Mouse (Mus musculus): ENCODE results near the gene Ptprj. TPM values are rescaled to one million over a fixed set of nuclear protein-coding genes. Genes with fewer than 3 reads are reported as not detected.

The Ptprj gene
- polyA plus RNA-seq, 1 experiment from 2014 or later: 1.1 TPM

DNA sequence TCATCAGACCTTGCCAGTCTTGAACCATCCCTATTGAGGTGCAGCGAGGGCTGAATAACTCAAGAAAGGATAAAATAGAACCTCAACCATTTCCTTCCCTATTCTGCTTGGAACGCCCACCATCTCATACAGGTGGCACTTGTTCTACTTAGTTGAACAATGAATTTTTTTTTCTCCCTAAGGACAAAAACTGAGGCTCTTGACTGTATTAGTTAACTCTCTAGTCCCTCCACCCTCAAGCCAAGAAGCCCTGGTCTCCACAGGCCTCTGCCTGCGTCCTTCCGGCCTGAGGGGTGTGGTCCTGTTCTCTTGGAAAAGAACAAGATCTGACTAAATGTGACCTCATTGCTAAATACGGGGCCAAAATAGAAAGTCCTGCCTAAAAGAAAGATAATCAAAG, 48.4 kb downstream of the Ptprj start:
- Histone ChIP-seq H3K27me3 (ENCODE audit: control insufficient read depth, insufficient read depth, low read length) (no peaks in the 10 kb centered on the region), H3K9me3 (replicated peaks; ENCODE audit: control insufficient read depth, low read length) (no peaks in the 10 kb centered on the region), H3K9ac (ENCODE audit: low read length) (no peak overlapping the region), H3K27ac (ENCODE audit: low read length) (no peak overlapping the region), H3K4me2 (ENCODE audit: low read depth, low read length) (no peak overlapping the region), H3K4me3 (ENCODE audit: low read length) (no peak overlapping the region), H3K36me3 (ENCODE audit: control insufficient read depth, insufficient read depth) (no peaks in the 10 kb centered on the region), H3K4me1 (ENCODE audit: control insufficient read depth, insufficient read depth, low read length) (no peaks in the 10 kb centered on the region)
- ATAC-seq (replicated peaks; ENCODE audit: extremely low read depth, insufficient read depth, low FRiP score): no peak
- 79% methylated on average over 5 of the region's 5 CpGs for WGBS

DNA sequence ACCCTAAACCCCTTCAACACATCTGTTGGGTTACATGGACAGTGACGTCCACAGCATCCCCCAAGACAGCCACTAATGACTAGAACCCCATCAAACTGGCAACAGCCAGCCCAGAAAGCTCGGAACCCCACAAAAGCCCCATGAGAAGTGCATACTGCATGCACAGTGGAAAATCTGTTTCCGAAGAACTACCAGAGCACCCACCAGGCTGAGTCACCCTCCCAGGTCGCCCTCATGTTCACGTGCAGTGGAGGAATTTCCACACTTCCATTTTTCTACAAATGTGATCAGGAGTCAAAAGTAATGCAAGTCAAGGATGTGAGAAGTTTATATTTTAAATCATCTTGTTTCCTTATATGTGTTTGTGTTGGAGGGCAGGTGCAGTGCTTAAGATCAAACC, 52.3 kb downstream of the Ptprj start:
- Histone ChIP-seq H3K36me3 (ENCODE audit: control insufficient read depth, insufficient read depth) (no peaks in the 10 kb centered on the region), H3K4me1 (ENCODE audit: control insufficient read depth, insufficient read depth, low read length) (no peaks in the 10 kb centered on the region), H3K4me3 (ENCODE audit: low read length) (no peak overlapping the region), H3K9me3 (replicated peaks; ENCODE audit: control insufficient read depth, low read length) (no peaks in the 10 kb centered on the region), H3K27me3 (ENCODE audit: control insufficient read depth, insufficient read depth, low read length) (no peaks in the 10 kb centered on the region), H3K9ac (ENCODE audit: low read length) (no peak overlapping the region), H3K27ac (ENCODE audit: low read length) (no peak overlapping the region), H3K4me2 (ENCODE audit: low read depth, low read length) (no peak overlapping the region)
- 84% methylated on average over 5 of the region's 5 CpGs for WGBS
- ATAC-seq (replicated peaks; ENCODE audit: extremely low read depth, insufficient read depth, low FRiP score): no peak

DNA sequence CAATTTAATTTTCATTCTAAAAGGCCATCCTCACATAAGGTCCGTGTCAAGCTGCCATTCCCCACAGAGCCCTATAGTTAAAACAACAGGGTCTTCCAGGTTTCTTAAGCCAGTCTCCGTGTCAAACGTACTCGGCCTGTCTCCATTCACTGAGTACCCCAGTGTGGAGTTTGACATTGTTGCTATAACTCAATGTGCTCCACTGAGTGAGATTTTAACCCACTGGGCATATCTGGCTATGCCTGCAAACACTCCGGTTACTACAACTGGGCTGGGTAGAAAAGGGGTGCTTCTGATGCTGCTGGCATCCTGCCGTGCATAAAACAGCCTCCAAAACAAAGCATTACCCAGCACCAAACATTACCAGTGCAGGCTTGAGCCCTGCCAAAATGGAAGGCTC, 53.5 kb downstream of the Ptprj start:
- Histone ChIP-seq H3K4me2 (ENCODE audit: low read depth, low read length) (no peak overlapping the region; the same call in 1 of the 2 replicates), H3K27ac (ENCODE audit: low read length) (peak overlapping the region; percentile 31), H3K36me3 (ENCODE audit: control insufficient read depth, insufficient read depth) (no peaks in the 10 kb centered on the region), H3K4me1 (ENCODE audit: control insufficient read depth, insufficient read depth, low read length) (no peaks in the 10 kb centered on the region), H3K27me3 (ENCODE audit: control insufficient read depth, insufficient read depth, low read length) (no peaks in the 10 kb centered on the region), H3K9ac (ENCODE audit: low read length) (peak overlapping the region; percentile 26; the same call in 1 of the 2 replicates), H3K9me3 (replicated peaks; ENCODE audit: control insufficient read depth, low read length) (no peaks in the 10 kb centered on the region), H3K4me3 (ENCODE audit: low read length) (no peak overlapping the region)
- WGBS: 69% methylated on average over 6 of the region's 6 CpGs
- ATAC-seq (replicated peaks; ENCODE audit: extremely low read depth, insufficient read depth, low FRiP score): no peak

DNA sequence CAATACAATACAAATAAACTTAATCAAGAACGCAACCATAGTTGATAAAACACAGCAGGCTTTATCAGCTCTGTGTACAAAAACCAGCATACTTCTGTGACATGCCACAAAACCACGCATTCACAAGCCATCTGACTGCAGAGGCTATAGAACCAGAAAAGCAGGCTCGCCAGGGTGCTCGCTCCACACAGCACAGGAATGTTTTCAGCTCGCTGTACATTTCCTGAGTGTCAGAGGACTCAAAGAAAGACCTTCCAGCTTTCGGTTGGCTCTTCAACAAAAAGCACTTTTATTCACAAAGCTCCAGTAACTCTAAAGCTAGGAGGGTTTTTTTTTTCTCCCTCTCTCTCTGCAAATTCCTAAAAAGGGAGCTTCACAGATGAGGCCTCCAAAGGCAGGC, 53.9 kb downstream of the Ptprj start:
- H3K9me3 ChIP-seq (replicated peaks; ENCODE audit: control insufficient read depth, low read length): no peaks in the 10 kb centered on the region
- no peak for ATAC-seq (replicated peaks; ENCODE audit: extremely low read depth, insufficient read depth, low FRiP score)
- no peaks in the 10 kb centered on the region for H3K27me3 ChIP-seq (ENCODE audit: control insufficient read depth, insufficient read depth, low read length)
- no peak overlapping the region; the same call in 1 of the 2 replicates for H3K4me2 ChIP-seq (ENCODE audit: low read depth, low read length)
- H3K4me3 ChIP-seq (ENCODE audit: low read length): no peak overlapping the region
- H3K4me1 ChIP-seq (ENCODE audit: control insufficient read depth, insufficient read depth, low read length): no peaks in the 10 kb centered on the region
- H3K36me3 ChIP-seq (ENCODE audit: control insufficient read depth, insufficient read depth): no peaks in the 10 kb centered on the region
- WGBS: 39% methylated on average over 6 of the region's 6 CpGs
- H3K9ac ChIP-seq (ENCODE audit: low read length): peak overlapping the region; percentile 26; the same call in 1 of the 2 replicates
- H3K27ac ChIP-seq (ENCODE audit: low read length): peak overlapping the region; percentile 31

DNA sequence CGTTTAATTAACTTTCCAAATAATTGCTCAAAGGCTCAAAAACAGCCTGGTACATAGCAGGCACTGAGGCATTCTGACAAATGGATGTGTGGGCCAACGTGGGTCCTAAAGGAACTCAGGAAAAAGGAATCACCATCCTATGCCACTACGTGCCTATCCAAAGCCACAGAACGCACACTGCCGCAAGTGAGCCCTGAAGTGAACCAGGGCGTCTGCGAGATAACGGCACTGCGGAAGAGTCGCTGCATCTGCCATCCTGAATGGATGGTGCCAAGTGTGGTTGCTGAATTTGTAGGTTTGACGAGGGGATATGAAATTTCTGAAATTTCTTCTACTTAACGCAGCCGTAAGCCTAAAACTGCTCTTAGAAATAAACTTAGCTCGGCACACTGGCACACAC, 54.6 kb downstream of the Ptprj start:
- H3K27ac ChIP-seq (ENCODE audit: low read length): no peak overlapping the region
- H3K4me1 ChIP-seq (ENCODE audit: control insufficient read depth, insufficient read depth, low read length): no peaks in the 10 kb centered on the region
- no peak overlapping the region for H3K4me3 ChIP-seq (ENCODE audit: low read length)
- H3K9me3 ChIP-seq (replicated peaks; ENCODE audit: control insufficient read depth, low read length): no peaks in the 10 kb centered on the region
- H3K27me3 ChIP-seq (ENCODE audit: control insufficient read depth, insufficient read depth, low read length): no peaks in the 10 kb centered on the region
- no peak for ATAC-seq (replicated peaks; ENCODE audit: extremely low read depth, insufficient read depth, low FRiP score)
- H3K4me2 ChIP-seq (ENCODE audit: low read depth, low read length): no peak overlapping the region
- no peaks in the 10 kb centered on the region for H3K36me3 ChIP-seq (ENCODE audit: control insufficient read depth, insufficient read depth)
- no peak overlapping the region for H3K9ac ChIP-seq (ENCODE audit: low read length)
- 74% methylated on average over 14 of the region's 14 CpGs for WGBS

DNA sequence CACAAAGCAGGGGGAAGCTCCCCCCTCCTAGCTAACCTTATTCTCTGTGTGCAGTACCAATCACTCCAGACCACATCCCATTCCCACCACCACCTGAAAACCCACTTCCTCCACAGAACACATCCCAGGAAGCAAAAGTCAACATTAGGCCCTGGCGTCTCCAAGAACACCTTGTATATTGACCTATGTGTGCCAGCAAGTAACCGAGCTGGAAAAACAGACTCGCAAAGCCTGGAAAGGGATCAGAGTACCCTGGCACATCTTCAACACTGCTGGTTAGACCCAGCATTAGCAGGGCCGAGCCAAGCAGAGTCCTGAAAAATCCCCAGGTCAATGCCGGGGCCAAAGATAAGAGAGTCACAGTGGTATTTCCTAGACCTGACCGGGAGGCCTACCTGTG, 58.0 kb downstream of the Ptprj start:
- no peaks in the 10 kb centered on the region for H3K9me3 ChIP-seq (replicated peaks; ENCODE audit: control insufficient read depth, low read length)
- H3K4me3 ChIP-seq (ENCODE audit: low read length): no peak overlapping the region
- no peak overlapping the region for H3K27ac ChIP-seq (ENCODE audit: low read length)
- H3K9ac ChIP-seq (ENCODE audit: low read length): no peak overlapping the region
- H3K4me2 ChIP-seq (ENCODE audit: low read depth, low read length): no peak overlapping the region
- 77% methylated on average over 6 of the region's 6 CpGs for WGBS
- no peak for ATAC-seq (replicated peaks; ENCODE audit: extremely low read depth, insufficient read depth, low FRiP score)
- no peaks in the 10 kb centered on the region for H3K36me3 ChIP-seq (ENCODE audit: control insufficient read depth, insufficient read depth)
- no peaks in the 10 kb centered on the region for H3K27me3 ChIP-seq (ENCODE audit: control insufficient read depth, insufficient read depth, low read length)
- peaks cover 5% of the 10 kb centered on the region; the same call in 1 of the 2 replicates for H3K4me1 ChIP-seq (ENCODE audit: control insufficient read depth, insufficient read depth, low read length)

DNA sequence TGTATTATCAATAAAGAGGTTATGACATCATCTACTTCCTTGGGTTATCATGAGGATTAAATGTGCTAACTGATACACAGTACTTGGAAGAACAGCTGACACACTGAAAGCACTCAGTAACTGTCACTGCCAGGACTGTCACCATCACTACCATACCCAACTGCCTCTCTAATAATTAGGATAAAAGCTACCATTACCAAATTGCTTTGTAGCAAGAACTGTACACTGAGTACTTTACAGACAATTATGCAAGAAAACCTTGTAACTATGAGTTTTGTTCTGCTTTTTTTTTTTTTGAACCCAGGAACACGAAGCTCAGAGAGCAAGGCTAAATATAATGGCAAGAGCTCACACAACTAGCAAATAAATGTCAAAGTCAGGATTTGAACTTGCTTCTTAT, 58.5 kb downstream of the Ptprj start:
- WGBS: 72% methylated on average over 1 of the region's 1 CpGs
- Histone ChIP-seq H3K27ac (ENCODE audit: low read length) (no peak overlapping the region), H3K4me3 (ENCODE audit: low read length) (no peak overlapping the region), H3K36me3 (ENCODE audit: control insufficient read depth, insufficient read depth) (no peaks in the 10 kb centered on the region), H3K4me1 (ENCODE audit: control insufficient read depth, insufficient read depth, low read length) (peaks cover 5% of the 10 kb centered on the region; the same call in 1 of the 2 replicates), H3K9me3 (replicated peaks; ENCODE audit: control insufficient read depth, low read length) (no peaks in the 10 kb centered on the region), H3K9ac (ENCODE audit: low read length) (no peak overlapping the region), H3K4me2 (ENCODE audit: low read depth, low read length) (no peak overlapping the region), H3K27me3 (ENCODE audit: control insufficient read depth, insufficient read depth, low read length) (no peaks in the 10 kb centered on the region)
- no peak for ATAC-seq (replicated peaks; ENCODE audit: extremely low read depth, insufficient read depth, low FRiP score)

DNA sequence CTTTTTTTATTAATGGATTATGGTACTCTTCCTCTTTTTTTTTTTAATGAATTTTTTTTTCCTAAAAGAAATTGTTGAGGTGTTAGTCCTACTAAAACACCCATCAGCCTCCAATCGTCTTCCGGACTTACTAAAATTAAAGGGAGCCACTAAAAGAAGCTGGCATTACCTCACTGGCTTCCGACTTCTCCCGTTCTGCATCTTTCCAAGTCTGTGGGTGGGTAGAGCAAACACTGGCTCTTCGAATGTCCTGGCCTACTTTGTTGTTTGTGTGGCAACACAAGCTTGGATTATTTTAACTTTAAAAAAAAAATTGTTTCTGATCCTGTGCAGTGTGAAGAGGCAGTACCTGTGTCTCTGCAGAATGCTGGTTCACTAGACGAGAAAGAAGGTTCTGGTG, 62.2 kb downstream of the Ptprj start:
- Histone ChIP-seq H3K36me3 (ENCODE audit: control insufficient read depth, insufficient read depth) (no peaks in the 10 kb centered on the region), H3K27me3 (ENCODE audit: control insufficient read depth, insufficient read depth, low read length) (no peaks in the 10 kb centered on the region), H3K27ac (ENCODE audit: low read length) (no peak overlapping the region), H3K9me3 (replicated peaks; ENCODE audit: control insufficient read depth, low read length) (no peaks in the 10 kb centered on the region), H3K4me2 (ENCODE audit: low read depth, low read length) (no peak overlapping the region), H3K4me1 (ENCODE audit: control insufficient read depth, insufficient read depth, low read length) (peaks cover 5% of the 10 kb centered on the region; the same call in 1 of the 2 replicates), H3K4me3 (ENCODE audit: low read length) (no peak overlapping the region), H3K9ac (ENCODE audit: low read length) (no peak overlapping the region)
- ATAC-seq (replicated peaks; ENCODE audit: extremely low read depth, insufficient read depth, low FRiP score): no peak
- 79% methylated on average over 6 of the region's 6 CpGs for WGBS

DNA sequence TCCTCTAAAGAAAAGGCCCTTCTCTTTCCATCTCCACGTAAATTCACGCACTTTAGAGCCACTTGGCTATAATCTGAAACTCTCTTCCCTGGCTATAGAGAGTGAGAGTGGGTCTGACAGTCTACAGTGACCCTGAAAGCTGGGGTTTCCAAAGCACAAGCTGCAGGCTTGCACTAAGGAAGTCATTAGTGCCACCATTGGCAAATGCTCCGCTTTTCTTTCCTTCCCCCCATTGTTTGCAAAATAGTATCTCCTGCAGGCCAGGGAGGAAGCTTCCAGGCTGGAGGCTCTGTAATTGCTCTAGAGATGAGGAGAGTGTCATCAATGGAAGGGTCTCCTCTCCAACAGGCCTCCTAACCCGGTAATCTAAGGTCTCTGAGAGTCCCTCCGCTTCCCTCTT, 65.5 kb downstream of the Ptprj start:
- ATAC-seq (replicated peaks; ENCODE audit: extremely low read depth, insufficient read depth, low FRiP score): no peak; the same call in 1 of the 2 replicates
- H3K9ac ChIP-seq (ENCODE audit: low read length): no peak overlapping the region
- 74% methylated on average over 5 of the region's 5 CpGs for WGBS

More for the DNA sequence above, 65.5 kb downstream of the Ptprj start:
- Histone ChIP-seq H3K27ac (ENCODE audit: low read length) (no peak overlapping the region), H3K4me2 (ENCODE audit: low read depth, low read length) (no peak overlapping the region), H3K9me3 (replicated peaks; ENCODE audit: control insufficient read depth, low read length) (no peaks in the 10 kb centered on the region), H3K4me3 (ENCODE audit: low read length) (no peak overlapping the region), H3K27me3 (ENCODE audit: control insufficient read depth, insufficient read depth, low read length) (no peaks in the 10 kb centered on the region), H3K36me3 (ENCODE audit: control insufficient read depth, insufficient read depth) (no peaks in the 10 kb centered on the region), H3K4me1 (ENCODE audit: control insufficient read depth, insufficient read depth, low read length) (peaks cover 5% of the 10 kb centered on the region; the same call in 1 of the 2 replicates)

All from heart, embryonic 16.5 days (tissue).